Mouse (Mus musculus) megakaryocyte, adult 5-6 weeks (primary cell): Measurements from ENCODE around the gene Lgr5. TPM values are rescaled to one million over a fixed set of nuclear protein-coding genes. Genes with fewer than 3 reads are reported as not detected.

Source experiments
- ATAC-seq: 2 replicates; pipeline ENCODE4 v1.8.0; 2016; ENCODE audit warnings: mild to moderate bottlenecking, inconsistent platforms; ENCODE audit not compliant: poor library complexity, severe bottlenecking
- total RNA-seq, 2 experiments: library from RNA; stranded (forward) in 1 of 2; stranded (reverse) in 1 of 2; fragments of 153-499, 151-499 nt in 1 of 2; fragments of 221-1000, 200-1000 nt in 1 of 2; gene quantifications; 2 replicates each; pipeline versions ENCODE4 v1.2.3 to v1.2.4; 2015 to 2017

Lgr5 gene
- total RNA-seq, 2 experiments from 2014 or later: 0.11 TPM; not detected in 1

DNA sequence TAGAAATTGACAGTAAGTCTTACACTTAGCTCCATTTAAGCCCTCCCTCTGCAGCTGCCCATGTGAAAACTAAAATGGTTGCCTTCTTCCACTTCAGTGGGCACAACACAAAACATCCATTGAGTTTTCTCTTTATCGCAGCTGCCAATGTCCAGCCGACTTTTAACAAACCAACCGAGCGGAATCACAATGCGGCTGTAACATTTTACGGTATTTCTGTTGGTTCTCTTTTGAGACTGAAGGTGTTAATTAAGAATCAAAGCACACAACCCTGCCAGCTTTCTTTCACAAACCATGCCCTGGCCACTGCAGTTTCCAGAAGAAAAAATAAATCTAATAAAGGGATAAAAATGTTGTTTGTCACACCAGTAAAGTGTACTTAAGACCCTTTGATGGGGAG lies 16.3 kb downstream of the Lgr5 start:
- ATAC-seq: no peak

DNA sequence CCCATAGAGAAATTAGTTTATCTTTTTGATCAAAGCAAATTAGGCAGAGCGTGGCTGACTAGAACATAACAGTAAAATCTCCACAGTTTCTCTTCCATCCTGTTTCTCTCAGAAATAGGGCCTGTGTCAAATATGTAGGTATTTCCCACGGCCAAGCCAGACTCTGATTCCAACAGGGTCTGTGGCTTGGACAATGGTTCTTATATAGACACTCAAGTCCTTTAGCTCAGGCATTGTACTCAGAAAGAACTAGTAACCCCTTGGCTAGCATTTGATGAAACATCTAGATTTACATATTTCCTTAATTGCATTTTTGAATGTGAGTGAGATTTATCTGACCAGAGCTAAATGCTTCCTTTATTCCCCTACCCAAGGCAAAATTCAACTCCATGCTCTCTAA lies 17.0 kb downstream of the Lgr5 start:
- no peak for ATAC-seq

DNA sequence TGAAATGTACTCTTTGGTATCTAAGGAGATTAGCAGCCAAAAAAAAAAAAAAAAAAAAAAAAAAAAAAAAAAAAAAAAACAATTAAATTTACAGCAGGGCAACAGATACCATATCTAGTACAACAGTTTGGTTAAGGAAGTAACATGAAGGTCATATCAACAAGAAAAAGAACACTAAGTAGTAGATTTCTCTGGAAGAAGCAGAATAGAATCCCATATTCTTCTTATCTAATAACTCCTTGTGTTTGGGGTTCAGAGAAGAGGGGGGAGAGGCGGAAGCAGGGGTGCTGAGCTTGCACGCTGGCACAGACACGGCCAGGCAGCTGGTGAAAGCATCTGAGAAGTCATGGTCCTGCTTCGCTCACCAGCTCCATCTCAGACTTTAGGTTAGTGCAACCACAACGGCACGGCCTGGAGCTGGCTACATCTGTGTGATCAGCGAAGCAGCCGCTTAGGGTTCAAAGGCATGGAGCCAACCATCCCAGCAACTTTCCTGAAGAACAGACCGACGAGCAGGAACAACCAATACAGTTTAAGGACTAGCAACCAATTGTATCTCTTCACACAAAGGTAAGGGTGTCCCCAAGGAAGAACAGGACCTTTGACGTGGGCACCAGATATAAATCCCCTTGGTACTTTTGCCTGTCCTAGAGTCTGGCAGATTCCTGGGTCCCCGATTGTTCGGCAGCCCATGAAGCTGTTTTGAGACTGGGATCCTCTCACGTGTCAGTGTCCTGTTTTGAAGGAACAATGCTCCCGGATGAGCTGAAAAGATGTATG lies 17.7 kb downstream of the Lgr5 start, which contains the start of gene A930009A15Rik:
Gene A930009A15Rik, plus strand, starts transcription at position 275 of the 780 bp plus-strand sequence.
- no peak for ATAC-seq

DNA sequence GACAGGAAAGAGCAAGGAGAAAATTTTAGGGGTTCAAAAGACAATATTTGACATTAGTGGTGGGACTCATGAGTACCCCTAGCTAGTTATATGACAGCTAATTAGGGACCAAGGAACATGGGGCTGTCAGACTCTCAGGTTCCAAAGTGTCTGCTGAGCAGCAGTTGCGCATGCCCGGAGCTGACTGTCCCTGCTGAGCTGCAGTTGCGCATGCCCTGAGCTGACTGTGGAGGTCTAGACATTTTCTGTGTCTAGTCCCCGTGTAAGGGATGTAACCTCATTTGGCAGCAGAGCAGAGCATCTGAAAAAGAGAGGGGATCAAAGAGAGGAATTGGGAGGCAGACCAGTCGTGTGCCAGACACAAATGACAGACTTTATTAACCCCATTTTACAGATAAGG lies 23.6 kb downstream of the Lgr5 start:
- no peak for ATAC-seq

DNA sequence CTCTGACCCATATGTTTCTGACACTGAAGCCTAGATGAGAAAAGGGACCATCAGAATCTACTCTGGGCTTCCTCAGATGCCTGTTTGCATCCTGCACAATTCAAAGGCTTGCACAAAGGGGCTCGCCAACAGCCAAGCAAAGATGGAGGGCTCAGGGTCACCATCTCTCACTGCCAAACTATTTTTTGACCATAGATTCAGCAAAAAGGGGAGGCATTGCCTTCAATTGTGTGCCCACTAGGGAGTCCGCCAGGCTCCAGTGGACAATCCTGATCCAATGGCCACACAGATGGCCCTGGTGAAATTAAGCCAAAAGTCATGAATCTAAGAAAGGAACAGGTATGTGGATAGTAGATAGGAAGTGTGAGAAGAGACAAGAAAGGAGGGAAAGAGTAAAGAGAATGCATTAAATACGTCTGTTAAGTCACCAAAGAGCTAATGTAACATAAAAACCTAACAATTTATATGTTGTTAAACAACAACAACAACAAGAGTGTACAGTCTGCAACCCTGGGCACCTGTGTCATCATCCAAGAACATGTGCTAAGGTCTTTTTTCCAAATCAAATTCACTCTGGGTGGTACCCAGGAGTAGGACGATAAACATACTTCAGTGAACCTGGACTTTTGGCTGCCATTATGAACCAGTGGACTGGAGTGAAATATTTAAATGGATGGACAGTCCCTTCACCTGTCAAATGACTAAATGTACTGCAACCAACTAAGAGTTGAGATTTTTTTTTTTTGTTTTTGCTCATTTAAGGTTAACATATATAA lies 24.5 kb downstream of the Lgr5 start:
- ATAC-seq: no peak

DNA sequence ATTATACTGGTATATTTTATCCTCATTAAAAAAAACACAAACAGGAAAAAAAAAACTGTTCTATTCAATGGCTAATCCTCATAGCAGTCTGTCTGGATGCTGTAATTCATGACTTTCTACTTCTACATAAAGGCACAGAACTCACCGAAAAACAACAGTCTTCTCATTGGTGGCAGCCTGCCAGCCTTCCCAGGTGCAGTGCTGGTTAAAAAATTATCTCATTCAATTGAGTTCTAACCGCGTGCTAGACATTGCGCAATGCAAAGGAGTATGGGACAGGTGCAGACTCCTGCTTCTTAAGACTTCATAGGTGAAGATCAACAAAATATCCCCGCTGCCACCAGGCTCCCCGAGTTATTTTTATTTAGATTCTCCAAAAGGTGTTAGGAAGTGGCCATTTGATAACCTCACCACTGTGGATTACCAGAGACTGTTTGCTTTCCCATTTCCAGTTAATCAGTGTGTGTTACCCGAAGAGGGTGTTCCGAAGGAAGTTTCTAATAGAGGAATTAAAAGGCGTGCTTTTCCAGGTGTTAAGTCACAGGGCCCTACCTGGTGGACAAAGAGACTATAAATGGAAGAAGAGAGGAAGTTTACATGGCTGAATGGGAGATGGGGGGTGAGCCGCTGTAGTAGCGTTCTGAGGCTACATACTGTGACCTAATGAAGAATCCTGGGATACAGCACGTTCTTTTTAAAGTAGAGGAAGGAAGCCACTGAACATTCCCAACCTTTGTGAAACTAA lies 26.3 kb downstream of the Lgr5 start:
- ATAC-seq: no peak

DNA sequence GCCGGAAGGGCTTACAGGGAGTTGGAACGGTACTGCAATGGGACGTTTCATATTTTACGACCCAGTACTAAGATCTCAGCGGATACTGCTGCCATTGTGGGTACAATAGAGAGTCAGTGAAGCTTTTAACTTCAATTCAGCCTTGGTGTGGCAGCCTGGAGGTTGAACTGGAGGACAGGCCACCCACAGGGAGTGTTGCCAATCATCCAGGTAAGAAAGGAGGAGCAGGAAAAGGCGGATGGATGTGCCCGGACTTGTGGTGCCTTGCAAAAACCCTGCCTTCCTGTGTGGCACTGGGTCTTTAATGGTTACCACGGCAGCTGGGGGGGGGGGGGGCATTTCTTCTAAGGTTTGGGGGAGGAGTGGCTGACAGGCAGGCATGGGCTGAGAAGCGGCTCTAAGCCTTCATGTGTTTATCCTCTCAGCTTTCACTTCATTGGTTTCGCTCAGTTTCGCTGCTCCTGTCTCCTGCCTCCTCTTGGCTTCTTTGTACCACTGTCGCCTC lies 30.8 kb downstream of the Lgr5 start:
- ATAC-seq: no peak

DNA sequence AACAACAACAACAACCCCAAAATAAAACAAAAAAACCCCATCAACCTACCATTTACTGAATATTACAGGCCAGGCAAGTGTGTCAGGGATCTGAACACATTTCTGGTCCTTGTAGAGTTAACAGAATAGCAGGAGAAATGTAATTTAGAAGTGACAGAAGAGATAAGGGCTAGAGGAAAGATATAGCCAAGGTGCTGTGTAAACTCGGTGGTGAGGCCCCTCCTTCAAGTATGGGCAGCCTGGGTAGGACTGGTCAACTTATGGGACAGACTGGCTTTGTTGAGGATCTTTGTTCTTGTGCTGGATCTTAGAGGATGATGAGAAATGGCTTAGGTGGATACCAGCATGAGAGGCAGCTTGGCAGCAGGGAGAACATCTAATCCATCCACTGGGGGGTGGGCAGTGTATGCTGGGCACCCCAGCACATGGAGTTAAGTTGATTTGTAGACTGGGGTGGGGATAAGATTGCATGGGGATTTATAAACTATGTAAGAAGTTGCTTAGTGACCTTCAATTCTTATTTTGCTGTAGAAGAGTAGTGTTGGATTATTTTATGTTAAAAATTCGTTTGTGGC lies 32.3 kb downstream of the Lgr5 start:
- no peak for ATAC-seq

DNA sequence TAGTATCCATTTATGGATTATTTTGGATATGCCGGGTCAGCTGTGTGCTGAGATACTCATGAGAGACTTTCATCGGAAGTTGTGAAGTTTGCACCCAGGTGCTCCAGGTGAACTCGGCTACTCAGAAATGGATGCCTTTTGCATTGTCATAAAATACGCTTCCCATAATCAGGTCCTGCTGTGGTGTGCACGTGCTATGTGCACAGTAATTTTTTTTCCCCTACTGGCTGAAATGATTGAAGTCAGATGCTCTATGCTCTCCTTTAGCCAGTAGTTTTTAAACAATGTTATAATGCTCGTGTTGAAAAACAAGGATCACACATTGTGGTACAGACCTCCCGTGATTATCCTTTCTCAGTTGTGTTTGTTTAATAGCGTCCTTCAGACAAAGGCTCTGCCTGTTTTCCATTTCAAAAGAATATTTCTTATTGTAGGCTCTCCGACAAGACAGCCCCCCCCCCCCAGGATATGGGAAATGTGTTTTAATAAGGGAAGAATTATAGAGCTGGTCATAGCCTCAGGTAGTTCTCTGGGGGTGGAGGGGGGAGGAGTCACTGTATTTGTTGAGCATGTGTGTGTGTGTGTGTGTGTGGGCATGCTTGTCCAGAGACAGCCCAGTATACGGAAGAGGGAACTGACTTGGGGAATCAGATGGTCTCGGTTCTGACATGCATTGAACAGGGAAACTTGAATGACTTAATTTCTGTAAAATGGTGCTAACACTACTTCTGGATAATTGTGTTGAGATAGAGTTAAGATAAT lies 34.0 kb downstream of the Lgr5 start:
- no peak for ATAC-seq

DNA sequence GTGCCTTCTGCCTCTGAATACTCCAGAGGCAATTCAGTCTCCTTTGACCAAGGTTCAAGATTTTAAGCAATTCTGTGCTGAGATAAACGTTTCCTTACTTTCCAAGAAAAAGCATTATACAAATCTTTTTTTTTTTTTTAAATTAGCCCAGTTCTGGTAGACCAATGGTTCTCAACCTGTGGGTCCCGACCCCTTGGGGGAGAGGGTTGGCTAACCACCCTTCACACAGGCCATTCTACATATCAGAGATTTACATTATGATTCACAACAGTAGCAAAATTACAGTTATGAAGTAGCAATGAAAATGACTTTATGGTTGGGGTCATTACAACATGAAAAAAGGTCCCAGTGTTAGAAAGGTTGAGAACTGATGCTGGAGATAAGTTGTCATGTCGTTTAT lies 36.5 kb downstream of the Lgr5 start:
- ATAC-seq: no peak

DNA sequence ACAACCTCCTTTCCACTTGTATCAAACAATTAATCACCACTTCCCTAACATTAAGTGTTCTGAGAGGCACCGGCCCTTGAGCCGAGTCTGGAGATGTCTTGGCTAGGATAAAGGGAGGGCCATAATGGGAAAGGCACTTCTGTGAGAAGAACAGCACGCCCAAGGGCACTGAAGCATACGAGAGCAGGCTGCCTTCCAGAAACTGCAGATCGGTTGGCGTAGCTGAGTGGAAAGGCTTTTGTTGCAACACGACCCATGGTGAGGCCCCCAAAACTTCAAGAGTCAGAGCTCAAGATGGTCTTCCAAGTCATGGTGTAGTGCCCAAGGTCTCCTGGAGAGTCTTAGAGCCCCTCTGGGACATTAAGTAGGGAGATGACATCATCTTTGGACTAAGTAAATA lies 37.3 kb downstream of the Lgr5 start:
- no peak for ATAC-seq

DNA sequence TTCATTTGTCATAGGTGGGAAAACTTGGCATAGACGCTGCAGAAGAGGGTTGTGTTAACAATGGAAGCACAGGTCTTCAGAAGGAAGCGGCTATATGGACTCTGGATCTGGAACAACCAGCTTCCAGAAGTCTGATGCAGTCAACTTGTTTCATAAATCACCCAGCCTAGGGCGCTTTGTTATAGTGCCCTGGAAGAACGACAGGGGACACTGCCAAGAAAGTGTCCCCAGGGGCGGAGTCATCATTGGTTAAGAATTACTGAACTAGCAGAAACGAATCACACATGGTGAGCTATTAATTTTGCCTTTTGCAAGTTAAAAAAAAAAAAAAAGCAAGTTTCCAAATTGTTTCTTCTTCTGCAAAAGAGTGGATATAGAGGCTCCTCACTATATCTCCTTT lies 44.7 kb downstream of the Lgr5 start:
- no peak for ATAC-seq

DNA sequence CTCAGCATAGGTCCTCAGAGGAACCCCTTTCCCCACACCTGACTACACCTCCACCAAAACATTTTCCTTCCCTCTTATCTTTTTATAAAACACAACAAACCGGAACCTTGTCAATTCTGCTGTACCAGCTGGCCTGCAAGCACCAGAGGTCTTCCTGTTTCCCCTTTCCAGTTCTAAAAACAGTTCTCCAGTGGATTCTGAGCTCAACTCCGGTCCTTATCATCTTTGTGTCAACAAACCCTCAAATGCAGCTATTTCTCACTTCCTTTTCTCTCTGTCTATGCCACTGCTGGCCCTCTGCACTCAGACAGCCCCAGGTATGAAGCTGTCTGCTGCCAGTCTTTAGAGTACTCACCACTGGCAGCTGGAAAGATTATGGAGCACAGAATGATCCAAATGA lies 56.8 kb downstream of the Lgr5 start:
- ATAC-seq: no peak

DNA sequence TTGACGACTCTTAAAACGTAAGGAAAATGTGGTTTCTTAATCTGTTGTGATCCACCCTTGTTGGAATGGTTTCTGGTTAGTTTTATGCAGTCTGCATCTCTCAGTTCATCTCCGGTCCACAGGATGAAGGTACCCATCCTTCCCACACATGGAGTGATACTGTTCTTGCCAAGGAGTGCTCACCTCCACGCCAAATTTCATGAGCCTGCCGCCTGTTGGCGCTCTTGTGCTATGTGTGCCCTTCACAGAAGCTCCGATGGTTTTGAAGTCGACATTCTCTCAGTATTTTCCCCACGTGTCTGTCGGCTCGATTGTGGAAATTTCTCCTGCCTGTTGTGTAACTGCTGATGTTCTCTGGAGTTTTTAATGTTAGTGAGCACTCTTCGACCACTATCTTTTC lies 57.8 kb downstream of the Lgr5 start:
- ATAC-seq: no peak

DNA sequence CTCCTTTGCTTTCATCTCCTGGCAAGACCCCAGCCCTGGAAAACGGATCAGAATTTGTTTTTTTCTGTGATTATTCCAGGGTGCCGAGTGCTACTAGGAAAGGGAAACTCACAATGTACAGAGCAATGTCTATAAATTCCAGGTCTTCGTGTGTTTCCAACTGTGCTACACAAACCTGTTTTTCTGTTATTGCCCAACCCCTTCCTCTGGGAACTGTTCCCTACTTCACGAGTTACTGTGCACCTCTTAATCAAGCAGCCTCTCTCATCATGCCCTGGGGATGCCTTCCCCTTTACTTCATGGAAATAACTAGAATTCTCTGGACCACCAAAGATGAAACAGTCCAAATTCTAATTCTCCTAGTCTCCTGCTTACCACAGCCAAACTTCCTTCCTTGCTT lies 58.7 kb downstream of the Lgr5 start:
- no peak for ATAC-seq

DNA sequence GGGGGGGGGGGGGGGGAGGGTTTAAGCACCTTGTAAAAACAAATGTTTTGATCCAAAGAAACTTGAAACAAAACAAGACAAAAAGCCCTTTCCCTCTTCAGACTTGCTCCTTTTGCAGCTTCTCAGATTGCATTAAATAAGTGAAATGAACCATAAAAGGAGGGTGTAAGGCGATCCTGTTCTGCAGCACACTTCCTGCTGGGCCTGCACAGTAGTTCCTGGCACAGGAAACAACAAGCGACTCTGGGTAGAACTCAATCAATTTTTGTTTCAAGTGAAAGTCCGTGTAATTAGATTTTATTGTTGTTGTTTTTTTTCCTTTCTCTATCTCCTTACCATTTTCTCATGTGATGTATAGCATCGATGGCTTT lies 66.5 kb downstream of the Lgr5 start:
- no peak for ATAC-seq

DNA sequence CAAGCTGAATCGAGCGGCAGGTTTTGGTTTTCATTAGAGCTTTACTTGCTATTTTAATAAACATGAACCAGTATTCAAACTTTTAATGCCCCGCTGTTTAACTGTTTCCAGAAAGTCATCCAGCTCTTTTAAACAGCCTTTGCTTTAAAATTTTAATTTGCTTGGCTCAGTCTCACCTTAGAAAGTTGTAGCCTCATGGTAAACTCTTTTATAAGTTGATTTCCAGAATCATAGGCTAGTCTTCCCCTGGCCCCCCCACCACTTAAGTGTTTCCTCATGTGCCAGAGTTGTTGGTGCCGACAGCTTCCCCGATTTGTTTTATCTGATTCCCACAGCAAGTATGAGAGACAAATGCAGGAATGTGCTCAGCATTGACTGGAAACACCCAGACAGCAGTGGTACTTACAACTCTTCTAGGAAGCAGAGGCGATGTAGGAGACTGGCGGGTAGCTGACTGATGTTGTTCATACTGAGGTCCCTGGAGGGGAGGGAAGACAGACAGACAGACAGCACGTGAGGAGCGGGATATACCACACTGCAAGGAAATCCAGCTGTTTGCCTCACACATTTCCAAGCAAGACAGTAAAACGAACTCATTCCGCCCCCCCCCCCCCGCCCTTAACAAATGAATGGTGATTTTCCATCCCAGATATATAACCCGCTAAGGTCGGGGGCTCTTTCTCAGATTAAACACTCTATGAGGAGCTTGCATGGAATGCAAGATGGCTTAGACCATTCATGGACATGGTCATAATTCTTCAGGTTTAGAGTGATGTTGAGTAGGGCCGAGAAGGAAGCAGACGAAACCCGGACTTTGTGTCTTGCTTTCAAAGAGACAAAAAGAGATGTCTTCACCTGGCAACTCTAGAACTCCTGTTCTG lies 67.1 kb downstream of the Lgr5 start:
- no peak for ATAC-seq

DNA sequence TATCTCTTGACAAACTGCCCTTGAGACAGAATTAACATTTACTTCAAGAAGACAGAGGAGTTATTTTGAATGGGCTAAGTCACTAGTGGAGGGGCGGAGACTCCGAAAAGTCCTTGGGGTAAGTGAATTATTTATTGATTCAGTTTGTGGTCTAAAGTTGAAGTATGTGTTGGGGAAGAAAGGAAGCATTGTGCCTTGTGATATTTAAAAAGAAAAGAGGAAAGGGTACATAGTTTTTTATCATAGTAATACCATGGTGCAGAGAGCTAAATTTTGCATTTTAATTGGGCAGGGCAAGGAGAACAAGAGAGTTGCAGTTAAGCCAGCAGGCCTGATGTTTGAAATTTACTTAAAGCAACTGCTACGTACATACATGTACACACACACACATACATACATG lies 68.7 kb downstream of the Lgr5 start:
- no peak for ATAC-seq

DNA sequence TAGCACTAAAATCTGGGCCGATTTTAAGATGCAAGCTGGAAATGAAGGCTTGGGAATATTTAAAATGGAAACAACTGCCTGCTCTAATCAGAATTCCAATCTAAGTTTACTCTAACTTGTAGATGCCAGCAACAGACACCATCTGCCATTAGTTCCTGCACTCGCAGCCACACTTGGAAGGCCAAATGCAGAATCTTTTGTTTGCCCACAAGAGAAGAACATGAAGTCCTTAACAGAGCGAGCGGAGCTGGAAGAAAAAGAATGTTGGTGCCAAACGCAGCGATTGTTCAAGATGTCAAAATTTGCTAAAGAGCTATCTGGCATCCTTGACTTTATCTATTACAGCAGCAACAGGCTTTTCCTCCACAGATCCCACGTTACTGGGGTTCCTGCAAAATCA lies 72.1 kb downstream of the Lgr5 start:
- no peak for ATAC-seq
